Comparison of ENCODE assay signal across 10 mouse cellular contexts in genomic region chr15:27461336-27462245, GRCm38 (mm10). TPM values are rescaled to one million over a fixed set of nuclear protein-coding genes. Genes with fewer than 3 reads are reported as not detected.
DNase-seq lines count a peak whose midpoint lies in the region; ATAC-seq and TF ChIP-seq lines count a peak whose summit lies in the region.
"Had no signal": no experiment of that assay in that cellular context is flagged by ENCODE, and none has a peak within 500 bp of the region (broad histone marks: within the 10 kb centered on the region; RNA-seq: fewer than 3 reads in every experiment).

No protein-coding gene starts in this region.

- no peaks in the 10 kb centered on the region for H3K27me3 ChIP-seq in hindbrain, embryonic 13.5 days
- H3K27me3 ChIP-seq in hindbrain, embryonic 11.5 days (ENCODE audit: control insufficient read depth, insufficient read depth, low read length), result no peaks in the 10 kb centered on the region
- H3K27me3 ChIP-seq in forebrain, postnatal 0 days (ENCODE audit: insufficient read depth, low read length), result no peaks in the 10 kb centered on the region
- H3K27me3 ChIP-seq in midbrain, embryonic 15.5 days (replicated peaks), result no peaks in the 10 kb centered on the region

- no peak for TF ChIP-seq CTCF in forebrain, postnatal 0 days (IDR thresholded peaks at IDR 0.05; ENCODE audit: low read depth)

- H3K9me3 ChIP-seq in hindbrain, embryonic 13.5 days, result no peaks in the 10 kb centered on the region
- no peaks in the 10 kb centered on the region for H3K9me3 ChIP-seq in hindbrain, embryonic 11.5 days (ENCODE audit: control insufficient read depth, low read length)
- H3K9me3 ChIP-seq in forebrain, postnatal 0 days (ENCODE audit: low read length), result no peaks in the 10 kb centered on the region
- H3K9me3 ChIP-seq in midbrain, embryonic 15.5 days, result no peaks in the 10 kb centered on the region

- WGBS in hindbrain, embryonic 13.5 days, result 24% methylated on average over 12 of the region's 12 CpGs
- 40% methylated on average over 12 of the region's 12 CpGs for WGBS in hindbrain, embryonic 11.5 days
- 10% methylated on average over 12 of the region's 12 CpGs for WGBS in forebrain, postnatal 0 days
- WGBS in midbrain, embryonic 15.5 days, result 23% methylated on average over 12 of the region's 12 CpGs

- no peak for ATAC-seq in hindbrain, embryonic 13.5 days (ENCODE audit: low FRiP score)
- no peak for ATAC-seq in hindbrain, embryonic 11.5 days (ENCODE audit: low FRiP score)
- no peak for ATAC-seq in forebrain, postnatal 0 days
- no peak for ATAC-seq in midbrain, embryonic 15.5 days (replicated peaks)
- no peak for ATAC-seq in megakaryocyte-erythroid progenitor cell, adult 5-6 weeks (replicated peaks; ENCODE audit: low FRiP score, low TSS enrichment, poor library complexity, severe bottlenecking)

- H3K4me3 ChIP-seq in hindbrain, embryonic 13.5 days, result no peak overlapping the region
- H3K4me3 ChIP-seq in hindbrain, embryonic 11.5 days (ENCODE audit: low read depth, low read length), result no peak overlapping the region
- no peak overlapping the region for H3K4me3 ChIP-seq in forebrain, postnatal 0 days (ENCODE audit: low read depth, low read length)
- H3K4me3 ChIP-seq in midbrain, embryonic 15.5 days, result no peak overlapping the region

- H3K36me3 ChIP-seq in hindbrain, embryonic 13.5 days, result no peaks in the 10 kb centered on the region
- no peaks in the 10 kb centered on the region for H3K36me3 ChIP-seq in hindbrain, embryonic 11.5 days (ENCODE audit: control insufficient read depth, insufficient read depth, low read length)
- no peaks in the 10 kb centered on the region for H3K36me3 ChIP-seq in forebrain, postnatal 0 days (ENCODE audit: insufficient read depth)
- H3K36me3 ChIP-seq in midbrain, embryonic 15.5 days (replicated peaks), result no peaks in the 10 kb centered on the region

- peaks cover 19% of the 10 kb centered on the region for H3K4me1 ChIP-seq in hindbrain, embryonic 13.5 days (replicated peaks)
- no peaks in the 10 kb centered on the region for H3K4me1 ChIP-seq in hindbrain, embryonic 11.5 days (replicated peaks; ENCODE audit: control insufficient read depth, insufficient read depth, low read length)
- H3K4me1 ChIP-seq in forebrain, postnatal 0 days (ENCODE audit: insufficient read depth), result peaks cover 16% of the 10 kb centered on the region
- H3K4me1 ChIP-seq in midbrain, embryonic 15.5 days, result peaks cover 18% of the 10 kb centered on the region

- H3K4me2 ChIP-seq in hindbrain, embryonic 13.5 days, result peak overlapping the region; percentile 13; the same call in 1 of the 2 replicates
- no peak overlapping the region for H3K4me2 ChIP-seq in hindbrain, embryonic 11.5 days (replicated peaks; ENCODE audit: low read depth, low read length)
- peak overlapping the region; percentile 11; the same call in 1 of the 2 replicates for H3K4me2 ChIP-seq in forebrain, postnatal 0 days (ENCODE audit: low read depth)
- 0 out of 2 replicates have a peak overlapping the region, but pooled peaks have one; percentile 1 for H3K4me2 ChIP-seq in midbrain, embryonic 15.5 days

- peak overlapping the region; percentile 74; the same call in 1 of the 2 replicates for H3K27ac ChIP-seq in hindbrain, embryonic 13.5 days
- no peak overlapping the region for H3K27ac ChIP-seq in hindbrain, embryonic 11.5 days (ENCODE audit: low read depth, low read length)
- peak overlapping the region; percentile 67 for H3K27ac ChIP-seq in forebrain, postnatal 0 days (ENCODE audit: low read depth, low read length)
- peak overlapping the region; percentile 13; the same call in 1 of the 2 replicates for H3K27ac ChIP-seq in midbrain, embryonic 15.5 days
- H3K27ac ChIP-seq: liver, embryonic 14.5 days had no signal

- DNase-seq in hindbrain, embryonic 11.5 days (ENCODE audit: low spot score), result no peak
- peak; percentile 23 for DNase-seq in Muller cell, postnatal 12 days (ENCODE audit: inconsistent ontology term)
- peak; percentile 82 for DNase-seq in forebrain, postnatal 0 days
- DNase-seq in adipocyte (ENCODE audit: low spot score), result no peak
- no peak for DNase-seq in adrenal gland, postnatal 4 days (ENCODE audit: low spot score in 2 of 2)
- DNase-seq: thymus, adult 18-20 months had no signal

- H3K9ac ChIP-seq in hindbrain, embryonic 13.5 days, result no peak overlapping the region
- H3K9ac ChIP-seq in hindbrain, embryonic 11.5 days (ENCODE audit: low read depth, low read length), result no peak overlapping the region
- H3K9ac ChIP-seq in forebrain, postnatal 0 days, result no peak overlapping the region
- H3K9ac ChIP-seq in midbrain, embryonic 15.5 days, result no peak overlapping the region
- H3K9ac ChIP-seq: liver, embryonic 14.5 days had no signal

RNA-seq across cellular contexts. Expression of gene Ank, which starts 4.9 kb away (rescaled TPM):
- polyA plus RNA-seq in hindbrain, embryonic 13.5 days (2015; fragmentation: Nextera tagmentation; extraction: Ambion mirVana), result 13.2 and 13.3 TPM in 2 replicates
- 12.1 and 13.9 TPM in 2 replicates for polyA plus RNA-seq in hindbrain, embryonic 11.5 days (2014; fragmentation: Nextera tagmentation; extraction: Ambion mirVana)
- total RNA-seq in forebrain, postnatal 0 days (2014; rRNA removed), result 31.5 and 35.5 TPM in 2 replicates
- 18.9 and 22.8 TPM in 2 replicates for polyA plus RNA-seq in forebrain, postnatal 0 days (2015; fragmentation: Nextera tagmentation; extraction: Ambion mirVana)
- 12.9 and 13.2 TPM in 2 replicates for polyA plus RNA-seq in midbrain, embryonic 15.5 days (2015; fragmentation: Nextera tagmentation; extraction: Ambion mirVana)
- 10 to 100 TPM; 26.8 to 27.9 TPM for total RNA-seq in adrenal gland, postnatal 4 days (2021)
- 43.4 and 61.0 TPM in 2 replicates for total RNA-seq in megakaryocyte-erythroid progenitor cell, adult 5-6 weeks (2014; fragmentation: Nextera tagmentation)
- total RNA-seq in megakaryocyte-erythroid progenitor cell, adult 5-6 weeks (2017), result 23.5 and 29.0 TPM in 2 replicates

Comparison
In these comparisons a context has a peak if more than half of its experiments do, and no peak if none do; other contexts are left out.
1. DNase-seq: peak in Muller cell, postnatal 12 days (single experiment) and forebrain, postnatal 0 days (single experiment); none in hindbrain, embryonic 11.5 days (single experiment), adipocyte (single experiment) and adrenal gland, postnatal 4 days (0 of 2).